Mouse (Mus musculus) liver, postnatal 0 days (tissue): Measurements from ENCODE around the gene Rnf11. TPM values are rescaled to one million over a fixed set of nuclear protein-coding genes. Genes with fewer than 3 reads are reported as not detected.

Experiments
- ATAC-seq: fragments of 200-750 bp; cut with Nextera tagmentation; 2 replicates; pipeline ENCODE4 v1.8.0; 2017; ENCODE audit warnings: mild to moderate bottlenecking, moderate library complexity
- DNase-seq: peaks from one replicate; pipeline ENCODE4 v3.0.0-alpha.2; 2016
- H3K27ac ChIP-seq: fragments of 300-500 bp; sonication (generic); 2 replicates; pipeline ENCODE4 v1.5.1; 2014; ENCODE audit warnings: antibody characterized with exemption, moderate library complexity, mild to moderate bottlenecking, low read depth
- H3K27me3 ChIP-seq: fragments of 300-500 bp; sonication (generic); 2 replicates; pipeline ENCODE4 v1.6.1; 2014; ENCODE audit warnings: low read length, control low read depth, mixed read lengths; ENCODE audit not compliant: insufficient read depth
- H3K36me3 ChIP-seq: fragments of 300-500 bp; sonication (generic); replicated peaks from 2 replicates; pipeline ENCODE4 v1.6.1; 2014; ENCODE audit warnings: mild to moderate bottlenecking, control low read depth, low read length, moderate library complexity, mixed read lengths; ENCODE audit not compliant: insufficient read depth
- H3K4me1 ChIP-seq: fragments of 300-500 bp; sonication (generic); 2 replicates; pipeline ENCODE4 v1.6.1; 2014; ENCODE audit warnings: antibody characterized with exemption, mild to moderate bottlenecking, control low read depth; ENCODE audit not compliant: insufficient read depth
- H3K4me2 ChIP-seq: fragments of 300-500 bp; sonication (generic); 2 replicates; pipeline ENCODE4 v1.6.1; 2014; ENCODE audit warnings: low read depth, mild to moderate bottlenecking, low read length, moderate library complexity, mixed read lengths
- H3K4me3 ChIP-seq: fragments of 300-500 bp; sonication (generic); 2 replicates; pipeline ENCODE4 v1.5.1; 2014; ENCODE audit warnings: low read depth, low read length
- H3K9ac ChIP-seq: fragments of 300-500 bp; sonication (generic); replicated peaks from 2 replicates; pipeline ENCODE4 v1.6.1; 2014; ENCODE audit warnings: mild to moderate bottlenecking, moderate library complexity
- H3K9me3 ChIP-seq: fragments of 300-500 bp; sonication (generic); 2 replicates; pipeline ENCODE4 v1.6.1; 2016; ENCODE audit warnings: mild to moderate bottlenecking, control low read depth, low read length, mixed read lengths
- CTCF ChIP-seq: sonication (generic); IDR thresholded peaks from 2 replicates; pipeline ENCODE4 v1.5.1; 2016; ENCODE audit warnings: antibody characterized with exemption, low read depth
- EP300 ChIP-seq: IDR thresholded peaks from 2 replicates; pipeline ENCODE4 v1.6.1; 2016; ENCODE audit warnings: antibody characterized with exemption, low read depth, mild to moderate bottlenecking
- WGBS: fragments of 180-500 bp; shearing (Covaris S2); extraction: QIAGEN DNeasy Blood & Tissue Kit; methylation state at CpG from one replicate; pipeline ENCODE4 v1.1.7; 2014; ENCODE audit not compliant: insufficient replicate concordance; 5-methylcytosine and 5-hydroxymethylcytosine counted together
- polyA plus RNA-seq: library from polyadenylated mRNA; unstranded; fragments of >200 nt; fragmentation: Nextera tagmentation; extraction: Ambion mirVana; gene quantifications from 2 replicates; pipeline ENCODE4 v1.2.1, GENCODE M21; 2015

Rnf11 gene
- polyA plus RNA-seq, 1 experiment from 2014 or later, result 34.0 TPM

- no peak for DNase-seq
- no peaks in the 10 kb centered on the region for H3K9me3 ChIP-seq
- H3K9ac ChIP-seq, result no peak overlapping the region
- peaks cover 66% of the 10 kb centered on the region for H3K4me1 ChIP-seq
- H3K4me2 ChIP-seq, result peak overlapping the region; percentile 16; the same call in 1 of the 2 replicates
- TF ChIP-seq CTCF, result no peak
- TF ChIP-seq EP300, result no peak
- peak overlapping the region; percentile 50; the same call in 1 of the 2 replicates for H3K27ac ChIP-seq
- no peaks in the 10 kb centered on the region for H3K27me3 ChIP-seq
- no peak overlapping the region for H3K4me3 ChIP-seq
- WGBS, result 84% methylated on average over 7 of the region's 7 CpGs
- ATAC-seq, result no peak
- peaks cover 11% of the 10 kb centered on the region for H3K36me3 ChIP-seq
Measured at GRCm38 (mm10) chr4:109442126-109442525, 42.4 kb downstream of the Rnf11 start.

DNA sequence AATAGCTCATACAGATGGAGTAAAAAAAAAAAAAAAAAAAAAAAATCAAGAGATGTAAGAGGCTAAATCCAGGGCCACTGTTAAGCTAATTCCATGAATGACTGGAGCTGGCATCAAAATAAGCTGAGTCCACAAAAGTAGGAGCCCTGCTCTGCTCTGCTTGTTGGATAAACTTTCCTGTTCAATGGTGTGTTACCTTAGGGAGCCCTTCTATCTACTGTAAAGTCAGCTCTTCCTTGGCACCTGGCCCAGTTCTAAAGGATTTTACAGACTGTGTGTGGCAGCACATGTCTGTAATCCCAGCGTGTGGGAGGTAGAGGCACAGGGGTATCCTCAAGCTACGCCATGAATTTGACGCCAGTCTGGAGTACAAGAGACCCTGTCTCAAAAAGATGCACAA is 43.5 kb downstream of the Rnf11 start:
- no peak overlapping the region for H3K4me3 ChIP-seq
- no peaks in the 10 kb centered on the region for H3K27me3 ChIP-seq
- H3K9me3 ChIP-seq, result no peaks in the 10 kb centered on the region
- ATAC-seq (no peak), DNase-seq (no peak)
- TF ChIP-seq CTCF (no peak), EP300 (no peak)
- H3K9ac ChIP-seq, result no peak overlapping the region
- WGBS, result 84% methylated on average over 3 of the region's 3 CpGs
- no peak overlapping the region for H3K27ac ChIP-seq
- H3K36me3 ChIP-seq, result peaks cover 11% of the 10 kb centered on the region
- H3K4me2 ChIP-seq, result no peak overlapping the region
- peaks cover 63% of the 10 kb centered on the region for H3K4me1 ChIP-seq

GRCm38 (mm10) chr4:109440381-109440780 is 44.1 kb downstream of the Rnf11 start:
- H3K4me3 ChIP-seq, result no peak overlapping the region; the same call in 1 of the 2 replicates
- H3K9ac ChIP-seq, result peak overlapping the region; percentile 55
- 87% methylated on average over 5 of the region's 5 CpGs for WGBS
- H3K27ac ChIP-seq, result peak overlapping the region; percentile 92
- no peaks in the 10 kb centered on the region for H3K27me3 ChIP-seq
- no peaks in the 10 kb centered on the region for H3K9me3 ChIP-seq
- peaks cover 57% of the 10 kb centered on the region for H3K4me1 ChIP-seq
- DNase-seq, result no peak
- TF ChIP-seq CTCF (no peak), EP300 (no peak)
- H3K36me3 ChIP-seq, result peaks cover 11% of the 10 kb centered on the region
- H3K4me2 ChIP-seq, result peak overlapping the region; percentile 50
- ATAC-seq, result no peak

DNA sequence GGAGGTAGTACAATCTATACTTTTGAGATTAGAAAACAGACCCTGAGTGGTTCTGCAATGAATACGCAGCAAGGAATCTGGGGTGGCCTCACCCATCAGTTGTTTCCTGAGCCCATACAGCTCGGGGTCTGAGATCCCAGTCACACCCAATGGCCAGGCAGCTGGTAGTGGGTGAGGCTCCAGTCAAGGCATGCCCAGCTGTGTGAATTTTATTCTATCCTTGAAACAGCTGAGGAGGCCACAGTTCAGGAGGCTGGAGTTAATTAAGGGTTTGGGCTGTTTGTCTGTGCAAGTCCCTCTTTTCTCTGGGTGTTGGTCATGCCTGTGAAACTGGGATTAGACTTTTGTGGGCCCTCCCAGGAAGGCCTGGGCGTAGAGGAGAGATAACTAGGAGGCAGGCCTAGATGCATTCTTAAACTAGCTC is 44.7 kb downstream of the Rnf11 start:
- WGBS, result 54% methylated on average over 3 of the region's 3 CpGs
- no peak for TF ChIP-seq CTCF
- peak; percentile 95 for TF ChIP-seq EP300
- Histone ChIP-seq H3K4me3 (no peak overlapping the region), H3K9me3 (no peaks in the 10 kb centered on the region), H3K36me3 (peaks cover 11% of the 10 kb centered on the region), H3K27ac (peak overlapping the region; percentile 92), H3K27me3 (no peaks in the 10 kb centered on the region), H3K4me1 (peaks cover 53% of the 10 kb centered on the region), H3K4me2 (peak overlapping the region; percentile 50), H3K9ac (peak overlapping the region; percentile 55)
- peak; percentile 89 for ATAC-seq
- DNase-seq, result peak; percentile 60

DNA sequence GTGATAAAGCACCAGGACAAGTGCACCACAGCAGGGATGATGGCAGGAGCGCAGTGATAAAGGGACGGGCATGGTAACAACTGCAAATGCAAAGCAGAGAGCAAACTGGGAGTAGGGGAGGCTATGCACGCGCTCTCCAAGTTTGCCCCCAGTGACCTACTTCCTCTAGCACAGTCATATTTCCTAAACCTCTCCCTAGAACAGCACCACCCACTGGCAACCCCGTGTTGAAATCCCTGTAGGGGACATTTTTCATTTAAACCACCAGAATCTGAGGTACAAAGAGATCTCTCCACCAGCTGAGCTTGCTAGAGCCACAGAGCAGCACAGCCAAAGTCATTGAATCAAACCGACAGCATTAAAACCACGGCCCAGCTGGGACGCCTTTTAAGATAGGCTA is 45.4 kb downstream of the Rnf11 start:
- TF ChIP-seq EP300 (no peak), CTCF (peak; percentile 49)
- H3K27ac ChIP-seq, result peak overlapping the region; percentile 92
- H3K4me3 ChIP-seq, result no peak overlapping the region
- H3K9ac ChIP-seq, result peak overlapping the region; percentile 55
- WGBS, result 62% methylated on average over 8 of the region's 8 CpGs
- no peaks in the 10 kb centered on the region for H3K27me3 ChIP-seq
- ATAC-seq (no peak), DNase-seq (no peak)
- H3K36me3 ChIP-seq, result peaks cover 10% of the 10 kb centered on the region
- H3K4me1 ChIP-seq, result peaks cover 50% of the 10 kb centered on the region
- H3K4me2 ChIP-seq, result peak overlapping the region; percentile 50
- H3K9me3 ChIP-seq, result no peaks in the 10 kb centered on the region

GRCm38 (mm10) chr4:109437913-109438878 is 46.3 kb downstream of the Rnf11 start:
- no peaks in the 10 kb centered on the region for H3K9me3 ChIP-seq

More at GRCm38 (mm10) chr4:109437913-109438878, 46.3 kb downstream of the Rnf11 start:
- H3K4me1 ChIP-seq, result peaks cover 41% of the 10 kb centered on the region
- no peak overlapping the region; the same call in 1 of the 2 replicates for H3K9ac ChIP-seq
- peak overlapping the region; percentile 92 for H3K27ac ChIP-seq
- 46% methylated on average over 9 of the region's 9 CpGs for WGBS
- H3K36me3 ChIP-seq, result peaks cover under 1% of the 10 kb centered on the region
- H3K4me3 ChIP-seq, result no peak overlapping the region
- peak overlapping the region; percentile 50 for H3K4me2 ChIP-seq
- ATAC-seq, result peak; percentile 53
- DNase-seq, result peak; percentile 85
- H3K27me3 ChIP-seq, result no peaks in the 10 kb centered on the region
- TF ChIP-seq CTCF, result peak; percentile 96
- TF ChIP-seq EP300, result no peak
